Mouse (Mus musculus): Measurements from ENCODE around the gene Mmp8. TPM values are rescaled to one million over a fixed set of nuclear protein-coding genes. Genes with fewer than 3 reads are reported as not detected.

Mmp8 gene
- polyA plus RNA-seq, 1 experiment from 2014 or later: 0.09 TPM

Other genes starting within 250 kb of the Mmp8 start
- gene Mmp12, start 214.1 kb upstream of the Mmp8 start, polyA plus RNA-seq (2016; fragmentation: Nextera tagmentation; extraction: Ambion mirVana): not detected in 2 replicates
- gene Mmp1b, start 170.4 kb upstream of the Mmp8 start, polyA plus RNA-seq (2016; fragmentation: Nextera tagmentation; extraction: Ambion mirVana): not detected in 2 replicates
- gene Mmp3, start 112.6 kb upstream of the Mmp8 start, polyA plus RNA-seq (2016; fragmentation: Nextera tagmentation; extraction: Ambion mirVana): not detected in 2 replicates
- not detected in 2 replicates for gene Mmp10, start 56.1 kb upstream of the Mmp8 start, polyA plus RNA-seq (2016; fragmentation: Nextera tagmentation; extraction: Ambion mirVana)
- not detected in 2 replicates for gene Mmp27, start 12.9 kb downstream of the Mmp8 start, polyA plus RNA-seq (2016; fragmentation: Nextera tagmentation; extraction: Ambion mirVana)
- not detected in 2 replicates for gene Mmp20, start 69.8 kb downstream of the Mmp8 start, polyA plus RNA-seq (2016; fragmentation: Nextera tagmentation; extraction: Ambion mirVana)
- not detected in 2 replicates for gene Mmp7, start 133.6 kb downstream of the Mmp8 start, polyA plus RNA-seq (2016; fragmentation: Nextera tagmentation; extraction: Ambion mirVana)
- gene Tmem123, start 205.6 kb downstream of the Mmp8 start, polyA plus RNA-seq (2016; fragmentation: Nextera tagmentation; extraction: Ambion mirVana): 121 and 143 TPM in 2 replicates

Data from heart, embryonic 10.5 days (tissue).